Mouse (Mus musculus) kidney, postnatal 25 days (tissue): ENCODE measurements at regions not wholly inside any gene's neighbourhood (a gene's known extent, or its start where the extent isn't known, plus 50 kb on each side); places are given as distances from the start of the nearest gene placed in this dataset.

Experiments
- DNase-seq, 2 experiments: peaks; one replicate each; pipeline ENCODE4 v3.0.0; 2021; ENCODE audit warnings: mixed read lengths in 2 of 2

- DNase-seq = no peak
These were observed 444.8 kb downstream of the Basp1 start for GRCm38 (mm10) chr15:24968636-24969317.

GRCm38 (mm10) chr15:24929742-24930141, 483.8 kb downstream of the Basp1 start:
- no peak for DNase-seq

- no peak for DNase-seq
These were observed 501.7 kb downstream of the Basp1 start for GRCm38 (mm10) chr15:24911866-24912265.

- no peak for DNase-seq
These were observed 502.1 kb downstream of the Basp1 start for GRCm38 (mm10) chr15:24911466-24911865.

- DNase-seq = no peak
These were observed 506.6 kb downstream of the Basp1 start for GRCm38 (mm10) chr15:24906957-24907356.

- no peak for DNase-seq
These were observed 534.7 kb downstream of the Basp1 start for GRCm38 (mm10) chr15:24878846-24879245.

- DNase-seq = no peak
These were observed 535.6 kb downstream of the Basp1 start for GRCm38 (mm10) chr15:24877711-24878598.

- no peak for DNase-seq
These were observed 537.3 kb downstream of the Basp1 start for GRCm38 (mm10) chr15:24876157-24876731.

- no peak for DNase-seq
These were observed 573.3 kb downstream of the Basp1 start for GRCm38 (mm10) chr15:24840271-24840670.

- no peak for DNase-seq
These were observed 575.2 kb downstream of the Basp1 start for GRCm38 (mm10) chr15:24838390-24838789.

GRCm38 (mm10) chr15:24827881-24828280, 585.7 kb downstream of the Basp1 start:
- no peak for DNase-seq

GRCm38 (mm10) chr15:24827259-24827658, 586.3 kb downstream of the Basp1 start:
- DNase-seq = no peak

- DNase-seq = no peak
These were observed 616.7 kb downstream of the Basp1 start for GRCm38 (mm10) chr15:24796836-24797235.

- DNase-seq = no peak
These were observed 620.2 kb downstream of the Basp1 start for GRCm38 (mm10) chr15:24793381-24793780.

- no peak for DNase-seq
These were observed 627.2 kb downstream of the Basp1 start for GRCm38 (mm10) chr15:24786336-24786735.

GRCm38 (mm10) chr15:24778234-24778633, 635.3 kb downstream of the Basp1 start:
- DNase-seq = no peak

GRCm38 (mm10) chr15:24751480-24752157, 661.9 kb downstream of the Basp1 start:
- no peak for DNase-seq

- DNase-seq = no peak
These were observed 670.3 kb downstream of the Basp1 start for GRCm38 (mm10) chr15:24743240-24743639.

- no peak for DNase-seq
These were observed 688.4 kb downstream of the Basp1 start for GRCm38 (mm10) chr15:24725170-24725569.

- peak in 1 of 2 experiments; percentile 20 for DNase-seq
These were observed 688.9 kb downstream of the Basp1 start for GRCm38 (mm10) chr15:24724664-24725063.

GRCm38 (mm10) chr15:24720346-24720745, 693.2 kb downstream of the Basp1 start:
- no peak for DNase-seq

GRCm38 (mm10) chr15:24682167-24682566, 731.4 kb downstream of the Basp1 start:
- no peak for DNase-seq

- no peak for DNase-seq
These were observed 764.6 kb downstream of the Basp1 start for GRCm38 (mm10) chr15:24648938-24649337.
